Mouse (Mus musculus) layer of hippocampus, postnatal 14 days (tissue): Measurements from ENCODE around the gene Cerkl. TPM values are rescaled to one million over a fixed set of nuclear protein-coding genes. Genes with fewer than 3 reads are reported as not detected.

ENCODE experiments used
- DNase-seq, 2 experiments: peaks; one replicate each; pipeline ENCODE4 v3.0.0; 2021 to 2022; ENCODE audit warnings: low spot score in 2 of 2, mixed read lengths in 1 of 2
- total RNA-seq, 2 experiments: library from RNA; stranded (reverse); gene quantifications; 2 replicates each; pipeline ENCODE4 v1.2.3; 2021

The Cerkl gene
- total RNA-seq, 2 experiments from 2014 or later, result 6.3 to 6.6 TPM

DNA sequence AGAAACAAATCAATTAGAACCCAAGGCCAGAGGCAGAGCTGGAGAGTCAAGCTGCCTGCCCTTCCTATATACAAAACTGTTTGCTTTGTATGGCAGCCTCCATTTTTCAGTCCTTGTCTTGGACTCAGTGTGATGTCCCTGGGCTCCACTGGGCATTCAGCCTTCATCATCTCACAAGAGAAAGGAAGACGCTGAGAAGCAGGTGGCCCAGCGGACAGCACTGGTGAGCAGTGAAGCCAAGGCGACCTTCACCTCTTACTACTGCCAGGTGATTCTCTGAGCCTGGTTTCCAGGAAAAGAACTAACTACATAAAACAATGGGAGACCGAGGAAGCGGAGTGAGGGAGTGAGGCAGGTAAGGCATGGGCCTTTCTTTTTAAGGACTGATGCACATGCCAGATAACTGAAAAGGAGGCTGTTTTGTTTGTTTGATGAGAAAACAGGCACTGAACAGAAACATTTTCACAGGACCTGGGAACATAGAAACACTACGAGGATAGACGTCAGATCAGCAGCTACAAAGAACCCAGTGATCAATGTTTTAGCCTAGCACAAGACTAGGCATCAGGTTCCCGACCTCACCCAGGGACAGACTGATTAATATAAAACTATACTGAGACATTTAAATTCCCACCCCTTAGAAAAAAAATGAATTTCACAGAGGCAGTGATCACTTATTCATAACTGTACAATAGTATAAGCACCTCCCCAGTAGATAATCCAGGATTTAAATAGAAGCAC lies 78.1 kb downstream of the Cerkl start:
- DNase-seq, result no peak

DNA sequence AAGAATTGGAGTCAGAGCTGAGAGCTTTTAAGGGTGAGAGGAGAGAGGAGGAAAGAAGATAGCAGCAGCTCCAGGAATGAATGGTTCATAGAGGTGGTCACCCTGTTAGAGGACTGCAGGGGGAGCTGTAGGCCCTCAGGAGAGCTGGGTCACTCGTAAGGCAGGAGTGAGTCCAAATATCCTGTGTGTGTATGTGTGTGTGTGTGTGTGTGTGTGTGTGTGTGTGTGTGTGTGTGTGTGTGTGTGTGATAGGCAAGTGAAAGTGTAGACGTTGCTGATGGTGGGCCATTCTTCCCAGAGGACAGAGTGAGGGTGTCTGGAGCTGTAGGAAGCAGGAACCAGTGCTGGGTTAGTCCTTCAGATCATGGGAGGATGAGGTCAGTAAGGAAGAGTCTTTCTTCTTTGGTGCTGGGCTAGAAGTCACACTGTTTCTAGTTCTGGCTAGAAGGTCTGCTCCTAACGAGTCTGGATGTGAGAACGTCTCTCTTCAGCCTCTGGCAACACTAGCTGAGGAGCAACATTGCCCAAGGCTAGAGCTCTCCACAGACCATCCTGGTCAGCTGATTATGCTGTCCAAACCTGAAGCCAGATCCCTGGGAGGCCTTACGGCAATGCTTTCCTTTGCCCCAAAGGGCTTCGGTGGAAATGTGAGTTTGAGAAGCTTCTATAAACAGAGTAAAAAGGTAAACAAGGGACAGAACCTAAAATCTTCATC lies 83.9 kb downstream of the Cerkl start:
- DNase-seq, result no peak

DNA sequence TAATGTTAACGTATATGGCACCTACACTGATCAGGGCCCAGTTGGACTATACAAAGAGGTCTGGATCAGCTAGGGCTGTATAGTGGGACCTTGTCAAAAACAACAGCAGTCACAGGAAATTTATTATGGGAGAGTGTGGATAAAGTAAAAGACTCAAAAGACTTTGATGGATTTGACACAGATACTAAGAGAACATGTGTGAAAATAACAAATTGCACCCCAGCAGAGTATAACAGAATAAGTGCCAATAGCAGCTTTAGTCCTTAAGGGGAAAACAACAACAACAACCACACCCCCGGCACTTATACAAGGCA lies 84.5 kb downstream of the Cerkl start:
- DNase-seq, result no peak

DNA sequence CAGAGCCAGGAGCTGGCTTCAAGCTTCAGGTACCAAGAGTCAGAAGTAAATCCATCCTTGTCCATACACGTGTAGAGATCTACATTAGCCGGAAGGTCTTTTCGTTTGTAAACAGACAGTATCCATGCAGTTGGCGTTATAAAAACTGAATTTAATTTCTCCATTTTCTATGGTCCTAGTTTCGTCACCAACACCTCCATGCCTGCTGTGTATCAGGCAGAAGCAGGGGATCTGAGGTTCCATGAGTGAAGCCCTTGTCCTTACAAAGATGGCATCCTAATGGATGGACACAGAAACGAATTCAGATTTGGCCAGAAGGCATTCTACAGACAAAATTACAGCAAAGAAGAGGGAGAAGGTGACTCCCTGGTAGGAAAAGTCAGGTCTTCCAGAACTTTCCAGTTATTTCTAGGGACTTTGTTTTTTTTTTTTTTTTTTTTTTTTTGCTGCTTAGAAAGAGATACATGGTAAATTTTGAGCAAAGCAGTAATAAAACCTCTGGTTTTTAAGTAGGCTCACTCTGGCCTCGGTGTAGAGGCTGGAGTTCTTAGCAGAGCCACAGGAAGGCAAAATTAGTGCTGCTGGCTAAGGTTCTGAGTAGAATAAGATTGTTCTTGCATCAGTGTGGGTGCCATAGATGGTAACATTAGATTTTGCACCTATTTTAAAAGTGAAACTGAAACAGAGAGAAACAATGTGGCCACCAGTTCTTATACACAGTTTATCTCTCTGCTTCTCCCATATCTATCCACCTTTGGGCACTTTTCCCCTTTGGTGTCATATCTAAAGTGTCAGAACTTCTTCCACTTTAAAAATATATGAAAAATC lies 85.0 kb downstream of the Cerkl start:
- no peak for DNase-seq

DNA sequence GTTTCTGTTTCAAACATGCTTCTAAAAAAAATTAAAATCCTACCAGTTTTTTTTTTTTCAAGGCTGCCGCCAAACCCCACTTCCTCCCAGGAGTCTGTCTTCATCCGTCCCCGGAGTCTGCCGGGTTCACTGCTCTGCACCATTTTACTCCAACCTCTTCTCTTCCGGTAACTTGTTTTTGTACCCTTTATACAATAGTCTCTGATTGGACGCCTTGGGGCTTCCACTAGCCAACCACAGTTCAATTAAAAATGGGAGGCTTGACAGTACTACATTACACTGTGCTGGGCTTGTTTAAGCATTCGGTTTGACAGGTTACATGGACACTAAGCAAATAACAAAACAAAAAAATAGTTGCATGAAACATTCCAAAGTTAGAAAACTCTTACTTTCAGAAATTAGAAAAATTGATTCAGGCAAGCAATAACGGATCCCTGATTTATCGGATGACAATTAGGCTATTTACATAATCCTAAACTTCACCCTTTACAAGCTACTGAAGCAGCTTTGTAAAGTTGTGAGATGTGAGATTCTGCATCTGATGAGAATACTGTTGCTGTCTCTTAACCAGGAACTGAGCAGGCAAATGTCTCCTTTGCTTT lies 85.8 kb downstream of the Cerkl start:
- DNase-seq, result no peak

DNA sequence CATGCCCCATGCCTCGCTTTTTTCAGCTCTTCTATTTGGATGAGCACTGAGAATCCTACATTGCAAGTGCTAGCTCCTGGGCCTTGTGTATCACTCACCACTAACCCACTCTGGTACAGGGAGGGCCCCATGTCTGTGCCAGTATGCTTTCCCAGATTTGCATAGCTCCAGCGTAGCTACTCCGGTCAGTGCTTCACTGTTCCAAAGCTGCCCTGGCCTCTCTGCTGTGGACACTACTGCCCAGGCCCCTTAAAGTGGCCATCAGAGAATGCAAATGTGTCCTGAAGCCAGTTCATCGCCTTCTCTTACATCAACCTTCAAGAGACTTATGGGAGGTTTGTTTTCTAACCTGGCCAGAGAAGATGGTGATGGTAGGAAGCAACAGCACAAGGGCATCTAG lies 86.7 kb downstream of the Cerkl start:
- DNase-seq, result no peak

DNA sequence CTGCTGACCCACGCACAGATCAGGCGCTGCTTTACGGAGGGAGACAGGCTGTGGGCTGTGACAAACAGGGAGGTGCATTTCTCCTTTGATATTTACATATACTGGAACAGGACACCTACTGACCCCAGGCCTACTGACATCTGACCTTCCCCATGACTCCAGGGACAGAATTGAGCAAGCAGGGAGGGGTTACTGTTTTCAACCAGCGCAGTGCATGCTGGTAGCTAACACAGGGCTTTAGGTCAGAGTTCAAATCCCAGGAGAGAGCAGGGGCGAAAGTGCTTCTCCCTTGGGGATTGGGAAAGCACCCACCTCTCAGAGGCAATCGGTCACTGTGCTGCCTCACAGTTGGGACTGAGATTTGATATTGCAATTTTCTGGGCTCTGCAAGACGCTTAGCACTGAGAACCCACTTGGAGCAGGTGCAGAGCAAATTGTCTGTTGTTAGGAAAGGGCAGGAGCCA lies 87.5 kb downstream of the Cerkl start:
- DNase-seq, result no peak

DNA sequence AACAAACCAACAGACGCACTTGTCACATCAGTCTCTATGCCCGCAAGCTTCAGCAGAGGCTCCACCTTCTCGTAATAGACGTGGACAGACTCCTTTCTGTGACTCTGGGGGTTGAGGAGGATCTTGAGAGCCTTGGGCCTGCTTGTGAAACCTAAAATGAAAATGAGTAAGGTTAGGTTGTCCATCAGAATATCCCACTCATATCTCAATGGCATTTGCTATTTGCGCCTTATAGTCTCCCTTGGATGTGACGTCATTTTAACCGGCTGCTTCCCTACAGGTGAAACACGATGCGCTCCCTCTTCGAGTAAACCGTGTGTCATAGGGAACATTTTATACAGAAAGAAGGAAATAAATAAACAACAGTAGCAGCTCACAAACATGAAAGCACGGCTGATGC lies 87.9 kb downstream of the Cerkl start:
- DNase-seq, result no peak

DNA sequence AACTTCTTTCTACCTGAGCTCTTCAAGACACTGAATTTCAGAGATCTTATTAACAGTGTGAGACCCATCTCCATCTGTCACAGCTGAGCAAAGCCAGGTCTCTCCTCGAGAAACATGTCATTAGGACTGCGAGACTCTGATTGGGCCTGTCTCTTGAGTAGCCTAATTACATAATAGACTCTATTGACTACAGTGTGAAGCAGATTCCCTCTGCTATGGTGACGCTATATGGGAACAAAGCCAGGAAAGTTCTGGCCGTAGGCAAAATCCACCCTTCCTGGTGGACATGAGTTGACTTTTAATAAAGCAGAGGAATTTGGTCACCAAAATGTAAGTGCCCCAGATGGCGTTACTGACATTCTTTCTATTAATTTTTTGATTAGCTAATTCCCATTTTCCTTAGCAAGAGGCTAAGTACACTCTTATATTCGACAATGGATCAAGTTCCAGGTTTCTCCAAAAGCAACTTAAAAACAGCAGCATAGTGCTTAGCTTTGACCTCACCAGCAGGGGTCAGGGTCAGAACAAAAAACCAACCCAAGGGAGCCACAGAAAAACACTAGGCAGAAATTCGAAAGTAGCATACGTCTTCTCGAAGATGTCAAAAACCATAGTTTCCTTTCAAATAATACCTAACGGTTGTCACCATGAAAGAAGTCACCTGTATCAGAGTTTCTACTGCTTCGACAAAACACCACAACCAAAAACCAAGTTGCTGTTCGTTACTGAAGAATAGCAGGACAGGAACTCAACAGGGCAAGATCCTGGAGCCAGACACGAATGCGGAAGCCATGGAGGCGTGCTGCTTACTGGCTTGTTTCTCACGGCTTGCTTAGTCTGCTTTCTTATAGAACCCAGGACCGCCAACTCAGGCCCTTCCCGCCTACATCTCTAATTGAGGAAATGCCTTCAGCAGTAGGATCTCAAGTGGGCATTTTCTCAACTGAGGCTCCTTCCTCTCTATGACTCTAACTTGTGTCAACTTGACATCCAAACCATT lies 88.8 kb downstream of the Cerkl start:
- DNase-seq, result no peak

DNA sequence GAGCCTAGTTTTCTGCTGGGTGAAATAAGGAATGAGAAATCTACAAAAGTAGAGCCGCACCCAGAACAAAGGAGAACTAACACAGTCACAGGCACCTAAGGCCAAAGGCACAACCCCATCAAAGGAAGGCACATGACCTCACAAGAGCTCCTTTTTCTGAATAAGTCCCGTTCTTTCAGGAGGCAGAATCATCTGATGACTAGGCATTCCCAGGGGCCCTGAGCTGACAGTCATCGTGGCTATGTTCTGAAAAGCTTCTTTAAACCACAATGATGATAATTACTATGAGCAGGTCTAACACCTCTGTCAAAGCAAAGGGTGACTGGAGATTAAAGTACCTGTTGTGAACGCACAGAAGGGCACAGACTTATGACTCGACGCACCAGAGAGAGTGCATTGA lies 92.7 kb downstream of the Cerkl start:
- DNase-seq, result no peak

DNA sequence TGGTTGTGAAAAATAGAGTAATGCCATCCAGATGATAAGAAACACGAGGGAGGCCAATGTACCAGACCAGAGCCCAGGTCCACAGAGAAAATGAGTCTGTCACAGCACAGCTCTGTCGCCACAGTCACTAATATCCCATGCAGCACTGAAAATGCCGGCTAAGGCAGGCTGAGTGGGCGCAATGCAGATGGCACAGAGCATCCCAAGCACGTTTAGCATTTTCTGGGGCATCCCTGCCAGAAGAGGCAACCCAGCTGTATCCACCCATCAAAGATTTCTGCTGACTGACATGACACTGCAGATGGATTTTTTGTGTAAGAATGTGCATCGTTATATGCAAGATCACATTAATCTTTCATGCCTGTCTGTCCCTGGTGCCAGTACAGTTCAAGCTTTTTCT lies 94.6 kb downstream of the Cerkl start:
- DNase-seq, result peak; percentile 50 to 72

DNA sequence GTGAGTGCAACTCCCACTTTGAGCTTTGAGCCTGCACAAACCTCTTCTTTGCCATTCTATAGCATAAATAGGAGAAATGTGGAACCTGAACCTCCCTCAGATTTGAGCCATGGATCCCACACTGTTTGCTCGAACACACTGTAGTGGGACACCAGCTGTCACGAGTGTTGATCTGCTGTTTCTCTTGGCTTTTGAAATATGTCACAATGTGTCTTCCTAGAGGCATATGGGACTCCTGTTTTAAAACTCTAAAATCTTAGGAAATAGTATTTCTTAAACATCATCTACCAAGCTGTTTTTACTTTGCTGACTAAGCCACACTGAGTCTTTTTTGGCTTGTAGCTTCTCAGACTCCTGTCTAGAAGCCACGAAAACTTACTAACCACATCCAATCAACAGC lies 98.8 kb downstream of the Cerkl start:
- DNase-seq, result peak in 1 of 2 experiments; percentile 68

DNA sequence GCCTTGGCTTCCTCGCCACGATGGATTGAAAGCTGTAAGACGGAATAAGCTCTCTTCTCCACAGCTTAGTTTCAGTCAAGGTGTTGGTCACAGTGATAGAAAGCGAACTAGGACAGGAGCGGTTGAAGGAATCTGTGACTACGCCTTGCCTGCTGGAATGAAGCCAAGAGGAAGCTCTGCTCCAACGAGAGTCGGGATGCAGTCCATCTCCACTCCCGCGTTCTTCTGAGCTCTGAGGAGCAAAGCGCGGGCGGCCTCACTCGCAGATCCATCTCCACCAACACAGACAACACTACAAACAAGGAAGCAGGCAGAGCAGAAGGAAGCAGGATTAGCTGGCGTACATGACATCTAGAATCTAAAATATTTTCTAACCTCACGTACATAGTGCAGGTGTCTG lies 101.8 kb downstream of the Cerkl start:
- no peak for DNase-seq

DNA sequence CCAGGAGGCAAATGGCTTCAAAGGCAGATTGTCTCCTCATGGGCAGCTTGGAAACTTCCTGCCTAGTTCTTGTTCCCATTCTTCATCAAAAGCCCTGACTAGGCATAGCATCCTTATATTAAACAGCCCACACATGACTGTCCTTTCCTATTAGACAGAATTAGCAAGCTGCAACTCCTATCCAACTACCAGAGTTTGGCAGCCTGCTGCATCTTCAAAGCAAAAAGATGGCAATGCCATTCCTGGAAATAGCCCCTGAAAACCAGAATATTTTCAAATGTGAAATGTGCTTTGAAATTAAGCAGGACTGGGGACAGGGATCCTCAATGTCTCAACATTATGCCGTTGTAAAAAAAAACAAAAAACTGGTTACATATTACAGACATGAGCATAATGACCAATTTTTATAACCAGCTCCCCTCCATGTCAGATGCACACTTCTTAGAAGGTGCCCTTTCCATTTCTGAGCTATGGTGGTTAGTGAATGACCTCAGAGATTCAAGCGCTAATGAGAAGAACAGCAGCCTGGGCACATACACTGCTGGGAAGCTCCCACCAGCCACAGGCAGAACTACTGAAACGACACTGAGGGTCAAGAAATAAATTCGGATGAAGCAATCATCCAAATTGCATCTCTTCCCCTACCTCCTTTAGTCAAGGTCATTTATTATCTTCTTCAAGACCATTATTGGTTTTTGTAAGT lies 104.3 kb downstream of the Cerkl start:
- no peak for DNase-seq

DNA sequence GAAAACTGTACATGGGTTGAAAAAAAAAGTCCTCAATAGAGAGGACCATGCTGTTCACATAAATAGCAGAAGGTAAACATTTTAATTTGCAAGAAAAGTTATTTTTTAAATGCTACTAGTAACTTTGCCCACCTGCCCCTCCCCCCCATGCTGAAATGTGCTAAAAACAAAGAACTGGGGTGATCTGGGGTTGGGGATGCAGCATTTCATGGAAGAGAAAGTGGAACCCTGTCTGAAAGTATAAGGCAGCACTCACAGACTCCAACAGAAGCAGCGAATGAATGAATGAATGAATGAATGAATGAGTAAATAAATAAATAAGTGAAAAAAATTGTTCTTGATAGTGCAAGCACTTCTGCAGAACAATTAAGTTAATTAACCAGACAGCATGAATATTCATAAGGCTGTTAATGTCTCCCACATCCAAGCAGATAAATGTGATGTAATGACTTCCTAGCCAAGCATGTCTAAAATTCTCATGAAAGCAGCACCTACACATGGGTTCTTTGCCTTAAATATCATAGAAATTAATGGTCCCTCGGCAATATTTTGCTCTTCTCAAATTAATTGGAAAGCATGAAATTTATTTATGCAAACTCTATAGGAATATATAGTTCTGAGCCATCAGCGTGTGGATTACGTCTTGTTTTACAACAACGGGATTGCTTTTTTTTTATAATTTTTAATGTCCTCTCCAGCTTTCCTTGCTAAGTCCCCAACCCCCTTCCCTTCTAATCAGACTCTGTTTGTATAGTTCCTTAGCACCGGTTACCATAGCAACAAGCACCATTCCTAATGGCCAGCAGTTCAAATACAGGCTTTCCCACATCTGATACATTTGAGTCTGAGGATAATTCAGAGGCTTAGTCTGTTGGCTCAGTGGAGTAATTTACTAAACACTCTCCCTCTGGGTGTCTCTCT lies 105.1 kb downstream of the Cerkl start:
- DNase-seq, result no peak

DNA sequence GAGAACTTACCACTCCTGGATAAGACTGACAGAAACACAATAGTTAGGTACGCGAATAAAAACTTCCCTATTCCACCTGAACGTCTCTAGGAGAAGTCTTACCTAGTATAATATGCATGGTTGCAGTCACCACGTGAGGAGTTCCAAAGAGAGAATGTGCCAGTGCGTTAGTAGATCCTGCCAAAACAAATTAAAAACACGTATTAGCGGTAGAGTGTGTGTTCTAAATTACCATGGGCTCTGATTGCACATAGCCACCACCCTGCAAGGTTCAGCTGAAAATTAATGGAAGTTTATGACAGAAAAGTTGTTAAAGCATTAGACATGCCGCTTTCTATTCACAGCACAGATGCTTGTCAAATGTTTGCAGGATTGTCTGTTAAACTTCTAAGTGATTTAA lies 113.5 kb downstream of the Cerkl start:
- no peak for DNase-seq

DNA sequence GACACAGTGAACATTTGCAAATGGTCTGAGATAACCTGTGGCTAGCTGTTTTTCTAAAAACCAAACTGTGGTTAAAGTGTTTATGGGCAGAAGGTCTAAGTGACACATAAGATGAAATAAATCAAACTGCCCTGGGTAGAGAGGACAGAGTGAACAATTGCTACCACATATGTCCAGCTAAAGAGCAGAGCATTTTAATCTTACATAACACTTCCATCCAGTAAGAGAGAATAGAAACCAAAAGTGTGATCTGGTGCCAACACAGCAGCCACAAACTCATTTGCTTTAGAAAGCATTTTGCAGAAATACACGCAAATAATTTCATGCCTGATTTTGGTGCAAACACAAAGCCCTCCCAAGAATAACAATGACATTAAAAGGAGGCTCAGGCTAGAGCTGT lies 117.6 kb downstream of the Cerkl start:
- DNase-seq, result no peak

DNA sequence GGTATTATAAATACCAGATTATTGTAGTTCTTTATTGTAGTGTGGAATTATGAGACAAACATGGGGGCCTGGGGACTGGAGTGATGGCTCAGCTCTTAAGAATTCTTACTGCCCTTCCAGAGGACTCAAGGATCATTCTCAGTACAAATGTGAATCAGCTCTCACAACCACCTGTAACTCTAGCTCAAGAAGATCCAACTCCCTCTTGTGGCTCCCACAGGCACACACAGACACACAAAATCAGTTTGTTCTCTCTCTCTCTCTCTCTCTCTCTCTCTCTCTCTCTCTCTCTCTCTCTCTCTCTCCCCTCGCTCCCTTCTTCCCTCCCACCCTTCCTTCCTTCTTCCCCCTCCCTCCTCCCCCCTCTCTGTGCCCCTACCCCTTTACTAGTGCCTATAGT lies 120.4 kb downstream of the Cerkl start:
- no peak for DNase-seq

DNA sequence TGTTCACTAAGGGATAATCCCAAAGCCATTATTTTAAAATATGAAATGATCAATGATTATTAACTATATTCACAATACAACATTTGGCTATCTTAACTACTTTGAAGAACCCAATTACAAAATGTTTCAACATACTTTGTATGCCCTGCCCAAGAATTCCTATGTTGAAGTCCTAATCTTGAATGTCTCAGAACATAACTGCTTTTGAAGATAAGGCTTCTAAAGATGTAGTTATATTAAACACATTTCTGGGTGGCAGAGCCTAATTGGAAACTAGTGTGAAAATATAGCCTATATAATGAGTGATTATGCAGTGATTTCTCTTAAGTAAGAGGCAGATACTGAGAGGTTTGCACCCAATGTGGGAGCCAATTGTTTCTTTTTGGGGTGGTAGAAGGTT lies 121.9 kb downstream of the Cerkl start:
- no peak for DNase-seq
